Mouse (Mus musculus): ENCODE measurements around the gene Chchd10. TPM values are rescaled to one million over a fixed set of nuclear protein-coding genes. Genes with fewer than 3 reads are reported as not detected.

The Chchd10 gene
- total and polyA plus RNA-seq, 2 experiments, result 657 to 1,843 TPM

DNA sequence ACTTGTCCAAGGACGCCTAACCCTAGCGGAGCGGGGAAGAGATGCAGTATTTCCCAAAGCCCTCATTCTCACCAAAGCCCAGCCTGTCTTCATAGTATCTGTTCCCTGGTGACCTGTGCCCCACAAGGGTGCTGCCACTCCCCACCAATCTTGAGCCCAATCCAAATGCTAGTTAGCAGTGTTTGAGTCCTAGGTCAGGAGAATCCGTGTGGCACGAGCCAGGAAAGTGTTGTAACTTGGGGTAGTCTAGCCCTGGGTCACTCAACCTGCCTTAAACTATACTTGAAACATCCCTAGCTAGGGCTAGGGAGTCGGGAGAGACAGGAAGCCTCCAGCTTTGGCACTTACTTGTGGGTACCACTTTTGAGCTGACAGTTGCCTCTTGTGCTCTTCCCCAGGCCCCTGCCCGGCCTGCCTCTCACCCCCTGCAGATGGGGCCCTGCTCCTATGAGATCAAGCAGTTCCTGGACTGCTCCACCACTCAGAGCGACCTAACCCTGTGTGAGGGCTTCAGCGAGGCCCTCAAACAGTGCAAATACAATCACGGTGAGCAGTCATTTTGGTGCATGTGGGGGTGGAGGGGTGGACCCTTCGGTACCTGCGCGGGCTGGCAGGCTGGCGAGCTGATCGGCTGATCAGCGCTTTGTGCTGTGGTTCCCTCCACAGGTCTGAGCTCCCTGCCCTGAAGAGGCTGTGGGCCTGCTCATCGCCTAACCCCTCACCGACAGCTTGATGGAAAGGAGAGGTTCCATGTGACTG lies 4.2 kb downstream of the Chchd10 start:
- DNase-seq (ENCODE audit: extremely low read depth, low read depth, low spot score), result peak; percentile 97
- peak overlapping the region; percentile 81 for H3K9ac ChIP-seq (ENCODE audit: low read depth, low read length)
- 30% methylated on average over 18 of the region's 18 CpGs for WGBS

DNA sequence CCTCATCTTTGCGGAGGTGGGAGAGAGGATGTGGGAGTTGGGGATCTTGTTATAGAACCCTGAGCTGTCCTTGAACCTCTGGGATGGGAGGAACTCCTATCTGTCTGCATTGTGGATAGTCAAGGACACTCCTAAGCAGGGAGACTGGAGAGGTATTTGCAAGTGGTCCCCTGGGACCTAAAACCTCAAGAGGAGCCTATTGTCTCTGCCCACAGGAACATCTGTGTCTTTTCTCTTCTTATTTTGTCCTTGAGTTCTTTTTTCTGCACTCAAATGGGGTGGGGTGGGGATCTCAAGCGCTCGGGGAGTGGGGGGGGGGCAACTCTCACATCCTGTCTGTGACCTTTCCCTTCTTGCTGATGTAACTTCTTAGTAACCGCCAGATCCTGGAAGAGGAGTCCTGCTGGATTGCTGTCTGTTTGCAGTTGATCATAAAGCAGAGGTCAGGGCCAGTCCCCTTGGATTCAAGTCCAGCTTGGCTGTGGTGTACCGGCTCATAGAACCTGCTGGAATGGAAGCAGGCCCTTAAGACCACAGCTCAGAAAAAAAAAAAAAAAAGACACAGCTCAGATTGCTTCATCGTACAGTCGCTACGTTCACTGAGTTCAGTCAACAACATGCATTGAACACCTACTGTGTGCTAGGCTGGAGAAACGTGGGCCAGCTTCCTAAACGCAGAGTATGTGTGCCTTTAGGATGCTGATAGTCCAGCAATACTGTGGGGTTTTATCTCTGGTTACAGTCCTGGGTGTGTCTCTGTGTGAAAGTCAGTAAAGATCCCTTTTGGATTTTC lies 5.1 kb downstream of the Chchd10 start:
- peaks cover 7% of the 10 kb centered on the region; the same call in 1 of the 2 replicates for H3K79me2 ChIP-seq (ENCODE audit: control insufficient read depth, insufficient read depth, low read length)
- H3K36me3 ChIP-seq (ENCODE audit: control insufficient read depth, insufficient read depth, low read length), result peaks cover 2% of the 10 kb centered on the region
- H3K4me1 ChIP-seq (ENCODE audit: control insufficient read depth, insufficient read depth, low read length), result peaks cover 11% of the 10 kb centered on the region
- H3K27ac ChIP-seq (replicated peaks; ENCODE audit: insufficient read depth, low read depth, low read length), result peak overlapping the region; percentile 80
- peak; percentile 95 for DNase-seq (ENCODE audit: extremely low read depth, low read depth, low spot score)
- H3K27me3 ChIP-seq (ENCODE audit: control insufficient read depth, insufficient read depth, low read length), result no peaks in the 10 kb centered on the region
- TF ChIP-seq POLR2A (IDR thresholded peaks at IDR 0.05; ENCODE audit: extremely low read depth, insufficient read depth, low read length) (no peak), CTCF (IDR thresholded peaks at IDR 0.05; ENCODE audit: low read depth, low read length) (no peak)
- H3K9ac ChIP-seq (ENCODE audit: low read depth, low read length), result peak overlapping the region; percentile 81
- peak overlapping the region; percentile 67 for H3K4me3 ChIP-seq (ENCODE audit: insufficient read depth, low read depth, low read length)
- WGBS, result 16% methylated on average over 10 of the region's 10 CpGs

More for the DNA sequence above, 4.2 kb downstream of the Chchd10 start:
- peaks cover 13% of the 10 kb centered on the region for H3K4me1 ChIP-seq (ENCODE audit: control insufficient read depth, insufficient read depth, low read length)
- H3K27me3 ChIP-seq (ENCODE audit: control insufficient read depth, insufficient read depth, low read length), result no peaks in the 10 kb centered on the region
- peaks cover 7% of the 10 kb centered on the region; the same call in 1 of the 2 replicates for H3K79me2 ChIP-seq (ENCODE audit: control insufficient read depth, insufficient read depth, low read length)
- TF ChIP-seq CTCF (IDR thresholded peaks at IDR 0.05; ENCODE audit: low read depth, low read length), result no peak
- TF ChIP-seq POLR2A (IDR thresholded peaks at IDR 0.05; ENCODE audit: extremely low read depth, insufficient read depth, low read length), result no peak
- peaks cover 2% of the 10 kb centered on the region for H3K36me3 ChIP-seq (ENCODE audit: control insufficient read depth, insufficient read depth, low read length)
- H3K4me3 ChIP-seq (ENCODE audit: insufficient read depth, low read depth, low read length), result peak overlapping the region; percentile 67
- peak overlapping the region; percentile 88 for H3K27ac ChIP-seq (replicated peaks; ENCODE audit: insufficient read depth, low read depth, low read length)

GRCm38 (mm10) chr10:75939481-75940234 lies 6.7 kb downstream of the Chchd10 start:
- no peaks in the 10 kb centered on the region for H3K27me3 ChIP-seq (ENCODE audit: control insufficient read depth, insufficient read depth, low read length)
- H3K36me3 ChIP-seq (ENCODE audit: control insufficient read depth, insufficient read depth, low read length), result peaks cover 2% of the 10 kb centered on the region
- H3K4me1 ChIP-seq (ENCODE audit: control insufficient read depth, insufficient read depth, low read length), result peaks cover 16% of the 10 kb centered on the region
- H3K27ac ChIP-seq (replicated peaks; ENCODE audit: insufficient read depth, low read depth, low read length), result no peak overlapping the region
- TF ChIP-seq POLR2A (IDR thresholded peaks at IDR 0.05; ENCODE audit: extremely low read depth, insufficient read depth, low read length), result 0 out of 2 replicates have a peak, but pooled peaks have one; percentile 11
- TF ChIP-seq CTCF (IDR thresholded peaks at IDR 0.05; ENCODE audit: low read depth, low read length), result no peak
- WGBS, result 55% methylated on average over 9 of the region's 9 CpGs
- no peak for DNase-seq (ENCODE audit: extremely low read depth, low read depth, low spot score)
- H3K79me2 ChIP-seq (ENCODE audit: control insufficient read depth, insufficient read depth, low read length), result peaks cover 7% of the 10 kb centered on the region; the same call in 1 of the 2 replicates
- no peak overlapping the region for H3K9ac ChIP-seq (ENCODE audit: low read depth, low read length)
- H3K4me3 ChIP-seq (ENCODE audit: insufficient read depth, low read depth, low read length), result no peak overlapping the region

- Histone ChIP-seq H3K79me2 (ENCODE audit: control insufficient read depth, insufficient read depth, low read length) (peaks cover 7% of the 10 kb centered on the region; the same call in 1 of the 2 replicates), H3K36me3 (ENCODE audit: control insufficient read depth, insufficient read depth, low read length) (peaks cover 2% of the 10 kb centered on the region), H3K4me1 (ENCODE audit: control insufficient read depth, insufficient read depth, low read length) (peaks cover 15% of the 10 kb centered on the region), H3K4me3 (ENCODE audit: insufficient read depth, low read depth, low read length) (no peak within 1 kb of the TSS), H3K27me3 (ENCODE audit: control insufficient read depth, insufficient read depth, low read length) (no peaks in the 10 kb centered on the region), H3K27ac (replicated peaks; ENCODE audit: insufficient read depth, low read depth, low read length) (no peak within 1 kb of the TSS), H3K9ac (ENCODE audit: low read depth, low read length) (no peak within 1 kb of the TSS)
- DNase-seq (ENCODE audit: extremely low read depth, low read depth, low spot score), result no peak
- 81% methylated on average over 5 of the region's 5 CpGs for WGBS
- no peak for TF ChIP-seq CTCF (IDR thresholded peaks at IDR 0.05; ENCODE audit: low read depth, low read length)
- TF ChIP-seq POLR2A (IDR thresholded peaks at IDR 0.05; ENCODE audit: extremely low read depth, insufficient read depth, low read length), result no peak
Measured at GRCm38 (mm10) chr10:75940520-75940919, 7.6 kb downstream of the Chchd10 start, which contains the start of gene Gm867. Gene Gm867, minus strand, starts transcription at chr10:75940672.

DNA sequence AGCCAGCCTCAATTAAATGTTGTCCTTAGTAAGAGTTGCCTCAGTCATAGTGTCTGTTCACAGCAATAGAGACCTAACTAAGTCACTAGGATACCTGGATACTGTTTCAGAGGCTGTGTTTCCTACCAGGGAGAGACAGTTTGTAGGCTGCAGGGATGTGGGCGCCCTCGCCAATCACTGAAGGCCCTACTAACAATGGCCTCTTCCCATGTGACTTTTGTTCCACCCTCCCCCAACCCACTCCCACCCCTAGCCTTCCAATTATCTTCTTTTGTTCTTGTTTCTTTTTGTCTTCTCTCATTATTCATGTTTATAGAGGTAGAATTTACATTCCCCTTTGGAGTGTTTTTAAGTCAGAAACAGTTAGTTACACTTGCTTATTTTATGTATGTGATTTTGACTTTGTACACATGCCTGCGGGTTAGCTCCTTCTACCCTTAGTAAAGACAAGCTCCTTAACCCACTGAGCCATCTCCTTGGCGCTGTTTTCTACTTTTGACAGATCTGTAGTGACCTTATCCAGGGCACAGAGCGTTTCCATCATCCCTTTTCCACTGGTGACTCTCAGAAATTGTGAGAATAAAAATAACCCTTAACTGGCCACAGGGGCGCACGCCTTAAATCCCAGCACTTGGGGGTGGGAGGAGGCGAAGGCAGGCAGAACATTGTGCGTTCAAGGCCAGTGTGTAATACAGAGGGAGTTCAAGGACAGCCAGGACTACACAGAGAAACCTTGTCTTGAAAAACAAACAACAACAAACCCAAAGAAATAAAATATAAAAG lies 8.3 kb downstream of the Chchd10 start:
- no peak overlapping the region for H3K27ac ChIP-seq (replicated peaks; ENCODE audit: insufficient read depth, low read depth, low read length)
- DNase-seq (ENCODE audit: extremely low read depth, low read depth, low spot score), result no peak
- peaks cover 2% of the 10 kb centered on the region for H3K36me3 ChIP-seq (ENCODE audit: control insufficient read depth, insufficient read depth, low read length)
- no peaks in the 10 kb centered on the region for H3K27me3 ChIP-seq (ENCODE audit: control insufficient read depth, insufficient read depth, low read length)
- WGBS, result 83% methylated on average over 9 of the region's 9 CpGs
- H3K79me2 ChIP-seq (ENCODE audit: control insufficient read depth, insufficient read depth, low read length), result peaks cover 5% of the 10 kb centered on the region; the same call in 1 of the 2 replicates
- H3K9ac ChIP-seq (ENCODE audit: low read depth, low read length), result no peak overlapping the region
- H3K4me3 ChIP-seq (ENCODE audit: insufficient read depth, low read depth, low read length), result no peak overlapping the region
- H3K4me1 ChIP-seq (ENCODE audit: control insufficient read depth, insufficient read depth, low read length), result peaks cover 15% of the 10 kb centered on the region
- TF ChIP-seq CTCF (IDR thresholded peaks at IDR 0.05; ENCODE audit: low read depth, low read length), result no peak
- TF ChIP-seq POLR2A (IDR thresholded peaks at IDR 0.05; ENCODE audit: extremely low read depth, insufficient read depth, low read length), result no peak

All from liver, adult 2 months (tissue).